Mouse (Mus musculus) G1E (cell line): ENCODE data around the gene Dnah2. TPM values are rescaled to one million over a fixed set of nuclear protein-coding genes. Genes with fewer than 3 reads are reported as not detected.

Experiments used
- ATAC-seq: 2 replicates; pipeline ENCODE4 v1.8.0; 2016; ENCODE audit warnings: mild to moderate bottlenecking; ENCODE audit not compliant: insufficient number of reproducible peaks, poor library complexity, low FRiP score, severe bottlenecking; ENCODE audit errors: extremely low read depth
- DNase-seq: peaks from one replicate; pipeline ENCODE4 v3.0.0; 2012; ENCODE audit warnings: low spot score
- H3K27me3 ChIP-seq: 2 replicates; pipeline ENCODE4 v1.6.1; 2012; ENCODE audit warnings: mild to moderate bottlenecking, low read length, inconsistent platforms; ENCODE audit not compliant: insufficient read depth
- H3K36me3 ChIP-seq: replicated peaks from 2 replicates; pipeline ENCODE3; 2012; ENCODE audit warnings: mild to moderate bottlenecking, inconsistent platforms
- H3K4me1 ChIP-seq: 2 replicates; pipeline ENCODE4 v1.6.1; 2012; ENCODE audit warnings: low read depth, low read length, inconsistent platforms, mixed read lengths; ENCODE audit not compliant: insufficient read depth
- H3K4me3 ChIP-seq: 2 replicates; pipeline ENCODE4 v1.5.1; 2012; ENCODE audit warnings: low read depth, mild to moderate bottlenecking, inconsistent platforms, low read length, moderate library complexity, mixed read lengths
- H3K9me3 ChIP-seq: replicated peaks from 2 replicates; pipeline ENCODE4 v1.6.1; 2012; ENCODE audit warnings: inconsistent platforms
- CTCF ChIP-seq: IDR thresholded peaks from 2 replicates; pipeline ENCODE4 v1.5.1; 2012; ENCODE audit warnings: low read depth, low read length, inconsistent platforms, mixed read lengths
- GATA1 ChIP-seq: IDR thresholded peaks from 2 replicates; pipeline ENCODE4 v1.6.1; 2012; ENCODE audit warnings: borderline replicate concordance, low read length, inconsistent platforms, mixed read lengths
- GATA2 ChIP-seq: IDR thresholded peaks from 2 replicates; pipeline ENCODE4 v1.6.1; 2012; ENCODE audit warnings: low read depth, low read length, inconsistent platforms, borderline replicate concordance
- POLR2AphosphoS5 ChIP-seq: IDR thresholded peaks from 2 replicates; pipeline ENCODE4 v1.6.1; 2012; ENCODE audit warnings: low read depth, low read length, inconsistent platforms; ENCODE audit not compliant: insufficient replicate concordance
- TAL1 ChIP-seq: conservative IDR thresholded peaks from 2 replicates; pipeline ENCODE4 v1.6.1; 2012; ENCODE audit warnings: low read depth, low read length, inconsistent platforms, mixed read lengths
- polyA plus RNA-seq: library from polyadenylated mRNA; stranded (reverse); fragments of >175 nt; gene quantifications from 2 replicates; pipeline ENCODE4 v1.2.3, GENCODE M21; 2012
- total RNA-seq, 2 experiments: library from RNA; stranded (forward) in 1 of 2; stranded (reverse) in 1 of 2; fragments of 200-1000 nt in 1 of 2; fragments of >200 nt in 1 of 2; fragmentation: Nextera tagmentation in 1 of 2; gene quantifications; 2 replicates each; pipeline ENCODE4 v1.2.3; 2014 to 2017

Dnah2 gene
- total and polyA plus RNA-seq, 3 experiments, result 0.13 to 2.6 (median 1.1) TPM

DNA sequence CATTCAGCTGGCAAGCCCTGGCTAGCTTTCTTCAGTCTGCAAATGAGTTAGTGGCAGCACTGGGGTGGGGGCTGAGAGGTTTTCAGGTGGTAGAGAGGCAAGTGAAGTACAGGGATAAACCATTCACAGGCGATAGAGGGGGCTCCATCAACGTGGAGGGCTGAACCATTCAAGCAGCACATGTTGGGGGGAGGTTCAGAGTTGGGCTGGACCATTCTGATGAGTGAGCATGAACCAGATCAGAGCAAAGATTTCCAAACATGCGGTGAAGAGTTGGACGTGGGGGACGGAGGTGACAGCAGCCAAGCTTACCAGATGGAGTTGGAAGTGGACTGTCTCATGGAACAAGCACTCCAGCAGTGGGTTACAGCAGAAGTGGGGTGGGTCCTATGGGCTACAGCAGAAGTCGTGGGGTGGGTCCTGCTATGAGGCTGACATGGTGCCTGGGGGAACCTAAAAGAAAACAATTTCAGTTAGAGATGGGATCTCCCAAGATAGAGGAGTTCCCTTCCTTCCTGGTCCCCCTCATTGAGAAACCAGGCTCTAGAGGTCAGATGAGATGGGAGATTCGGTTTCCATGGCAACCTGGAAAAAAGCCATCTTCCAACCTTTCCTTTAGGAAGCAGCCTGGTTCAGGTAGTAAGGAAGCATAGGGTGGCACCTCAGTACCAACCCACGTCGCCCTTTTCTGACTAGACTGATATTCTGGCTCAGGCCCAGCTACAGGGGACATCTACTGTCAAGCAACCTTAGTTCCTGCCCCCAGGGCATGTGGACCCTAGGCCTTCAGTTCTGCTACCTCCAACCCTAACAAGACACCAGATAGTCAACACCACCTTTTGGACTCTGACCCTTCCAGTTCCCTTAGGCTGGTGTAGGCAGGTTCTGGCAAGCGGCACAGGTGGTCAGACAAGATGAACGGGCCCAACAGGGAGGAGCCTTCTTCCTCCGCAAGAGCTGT, 135.4 kb downstream of the Dnah2 start, which contains the start of gene Kdm6b:
Gene Kdm6b (minus strand): TSS at position 455 of the 961 bp plus-strand sequence.
- Histone ChIP-seq H3K4me1 (peaks cover 81% of the 10 kb centered on the region), H3K36me3 (peaks cover 33% of the 10 kb centered on the region), H3K4me3 (peak within 1 kb of the TSS; percentile 78; the same call in 1 of the 2 replicates), H3K27me3 (no peaks in the 10 kb centered on the region), H3K9me3 (no peaks in the 10 kb centered on the region)
- TF ChIP-seq POLR2AphosphoS5 (no peak), GATA1 (no peak), CTCF (no peak), GATA2 (no peak), TAL1 (no peak)
- no peak for ATAC-seq
- no peak for DNase-seq

DNA sequence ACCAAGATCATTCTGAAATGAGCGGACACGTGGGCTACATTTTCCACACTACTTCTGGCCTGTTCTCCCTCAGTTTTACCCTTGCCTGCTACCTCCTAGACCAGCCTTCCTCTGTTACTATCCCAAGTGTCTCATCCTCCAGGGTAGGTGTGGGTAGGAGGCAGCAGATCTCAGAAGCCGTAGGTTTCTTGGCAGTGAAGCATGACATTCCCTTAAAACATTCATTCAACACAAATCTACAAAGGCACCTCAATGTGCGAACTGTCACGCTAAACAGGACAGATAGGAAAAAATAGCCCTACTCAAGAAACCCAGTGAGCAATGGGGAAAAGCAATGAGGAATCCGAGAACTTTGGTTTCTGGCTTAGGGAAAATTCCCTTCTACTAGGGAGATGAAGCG, 136.4 kb downstream of the Dnah2 start:
- Histone ChIP-seq H3K9me3 (no peaks in the 10 kb centered on the region), H3K4me3 (peak overlapping the region; percentile 50; the same call in 1 of the 2 replicates), H3K27me3 (no peaks in the 10 kb centered on the region), H3K36me3 (peaks cover 43% of the 10 kb centered on the region), H3K4me1 (peaks cover 81% of the 10 kb centered on the region)
- no peak for TF ChIP-seq POLR2AphosphoS5
- TF ChIP-seq GATA2, result no peak
- TF ChIP-seq GATA1, result no peak
- TF ChIP-seq TAL1, result no peak
- no peak for TF ChIP-seq CTCF
- no peak for DNase-seq
- ATAC-seq, result no peak

DNA sequence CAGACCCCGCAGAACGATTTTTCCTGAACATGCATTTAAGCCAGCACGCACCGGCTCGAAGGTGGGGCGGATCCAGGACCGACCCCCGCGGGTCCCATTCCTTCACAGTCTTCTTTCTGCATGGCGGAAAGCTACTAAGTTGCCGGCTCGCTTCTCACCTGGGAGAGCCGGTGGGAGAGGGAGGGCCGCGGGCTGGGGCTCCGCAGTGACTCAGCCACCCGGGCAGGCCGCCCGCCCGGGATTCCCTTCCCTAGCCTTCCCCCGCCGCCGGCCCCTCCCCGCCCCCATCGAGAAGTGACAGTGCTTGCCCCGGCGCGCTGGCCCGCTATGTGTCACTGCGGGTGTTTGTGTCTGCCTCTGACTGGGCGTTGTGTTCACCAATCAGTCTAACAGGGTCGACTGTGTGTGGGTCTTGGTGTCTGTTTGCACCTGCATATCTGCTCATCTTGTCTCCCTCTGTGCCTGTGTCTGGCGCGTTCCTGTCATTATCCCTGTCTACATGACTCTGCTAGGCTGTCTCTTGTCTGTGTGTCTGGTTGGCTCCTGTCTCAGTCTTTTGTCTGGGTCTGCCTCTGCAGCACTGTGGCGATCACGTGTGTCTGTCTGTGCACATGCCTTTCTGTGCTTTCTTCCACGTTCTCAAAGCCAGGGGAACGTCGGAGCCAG, 137.2 kb downstream of the Dnah2 start:
- no peaks in the 10 kb centered on the region for H3K9me3 ChIP-seq
- ATAC-seq (0 out of 2 replicates have a peak, but pooled peaks have one; percentile 4), DNase-seq (peak; percentile 52)
- peaks cover 51% of the 10 kb centered on the region for H3K36me3 ChIP-seq
- peaks cover 81% of the 10 kb centered on the region for H3K4me1 ChIP-seq
- H3K27me3 ChIP-seq, result no peaks in the 10 kb centered on the region
- peak overlapping the region; percentile 82 for H3K4me3 ChIP-seq
- TF ChIP-seq POLR2AphosphoS5 (no peak), CTCF (no peak), TAL1 (no peak), GATA1 (no peak), GATA2 (no peak)

DNA sequence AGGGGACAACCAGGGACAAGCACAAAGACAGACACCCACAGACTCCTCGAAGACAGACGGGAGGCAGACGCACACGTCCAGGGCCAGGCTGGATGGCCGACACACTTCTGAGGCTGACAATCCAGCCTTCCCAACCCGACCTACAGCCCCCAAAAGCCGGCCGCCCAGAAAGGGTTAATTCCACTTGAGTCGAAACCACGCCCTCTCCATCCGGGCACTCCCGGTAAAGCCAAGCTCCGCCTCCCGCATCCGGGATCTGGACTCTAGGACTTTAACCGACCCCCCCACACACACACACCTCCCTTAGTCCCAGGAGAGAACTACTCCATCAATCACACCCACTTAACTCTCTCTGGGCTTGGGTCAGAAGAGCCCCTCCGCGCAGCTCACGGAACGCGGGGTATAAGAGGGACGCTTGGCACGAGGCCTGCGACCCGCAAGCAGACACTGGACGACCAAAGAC, 137.8 kb downstream of the Dnah2 start:
- TF ChIP-seq GATA1 (no peak), POLR2AphosphoS5 (no peak), TAL1 (no peak), GATA2 (no peak), CTCF (no peak)
- Histone ChIP-seq H3K4me3 (peak overlapping the region; percentile 82), H3K27me3 (no peaks in the 10 kb centered on the region), H3K9me3 (no peaks in the 10 kb centered on the region), H3K4me1 (peaks cover 86% of the 10 kb centered on the region), H3K36me3 (peaks cover 57% of the 10 kb centered on the region)
- ATAC-seq (no peak), DNase-seq (peak; percentile 64)

DNA sequence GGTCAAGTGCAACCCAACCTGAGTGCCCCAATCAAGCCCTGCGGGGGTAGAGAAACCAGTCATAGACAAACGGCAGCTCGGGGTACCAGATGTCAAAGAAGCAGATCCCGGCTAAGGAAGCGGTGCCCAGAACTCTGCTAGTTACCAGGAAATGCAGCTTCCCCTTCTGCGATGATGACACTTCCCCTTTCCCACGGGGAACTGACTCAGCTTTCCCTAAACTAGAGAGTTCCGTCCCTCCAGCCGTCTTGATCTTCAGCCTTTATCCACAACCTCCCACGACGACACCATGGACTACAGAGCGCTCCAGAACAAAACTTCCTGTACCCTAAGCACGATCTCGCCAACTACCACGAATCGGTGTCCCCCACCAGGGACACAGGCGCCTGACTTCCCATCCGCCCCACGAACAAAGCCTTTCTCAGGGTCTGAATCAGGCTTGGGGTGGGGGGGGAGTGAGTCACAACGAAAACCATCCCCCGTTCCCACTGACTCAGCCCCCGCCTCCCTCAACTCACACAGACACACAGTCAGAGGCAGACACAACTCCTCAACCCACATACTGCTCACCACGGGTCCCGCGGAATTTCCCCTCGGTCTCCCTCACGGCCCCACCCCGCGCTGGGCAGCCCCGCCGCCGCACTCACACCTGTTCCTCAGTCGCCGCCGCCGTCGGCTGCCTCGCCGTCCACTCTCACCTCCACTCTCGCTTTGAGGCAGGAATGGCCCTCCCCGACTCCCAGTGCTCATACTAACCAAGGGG, 138.4 kb downstream of the Dnah2 start:
- TF ChIP-seq GATA1 (no peak), CTCF (no peak)
- peak overlapping the region; percentile 82 for H3K4me3 ChIP-seq
- H3K36me3 ChIP-seq, result peaks cover 63% of the 10 kb centered on the region
- H3K27me3 ChIP-seq, result no peaks in the 10 kb centered on the region
- peaks cover 88% of the 10 kb centered on the region for H3K4me1 ChIP-seq
- no peaks in the 10 kb centered on the region for H3K9me3 ChIP-seq
- ATAC-seq (no peak), DNase-seq (no peak)

- TF ChIP-seq GATA2 (no peak), CTCF (no peak), TAL1 (no peak), POLR2AphosphoS5 (peak; percentile 42; the same call in 1 of the 2 replicates), GATA1 (no peak)
- Histone ChIP-seq H3K4me1 (peaks cover 82% of the 10 kb centered on the region), H3K27me3 (no peaks in the 10 kb centered on the region), H3K36me3 (peaks cover 66% of the 10 kb centered on the region), H3K4me3 (peak overlapping the region; percentile 82), H3K9me3 (no peaks in the 10 kb centered on the region)
- no peak for DNase-seq
- no peak for ATAC-seq
These were observed 138.9 kb downstream of the Dnah2 start for GRCm38 (mm10) chr11:69410045-69410309.
